Mouse (Mus musculus) liver, embryonic 15.5 days (tissue): ENCODE measurements around the gene Cd300lg. TPM values are rescaled to one million over a fixed set of nuclear protein-coding genes. Genes with fewer than 3 reads are reported as not detected.

Experiments used
- ATAC-seq: fragments of 200-750 bp; cut with Nextera tagmentation; 2 replicates; pipeline ENCODE4 v1.8.0; 2017; ENCODE audit warnings: moderate number of reproducible peaks, mild to moderate bottlenecking, moderate library complexity; ENCODE audit not compliant: insufficient read depth
- H3K27ac ChIP-seq: fragments of 300-500 bp; sonication (generic); replicated peaks from 2 replicates; pipeline ENCODE4 v1.5.1; 2015; ENCODE audit warnings: mild to moderate bottlenecking, inconsistent platforms
- H3K27me3 ChIP-seq: fragments of 300-500 bp; sonication (generic); 2 replicates; pipeline ENCODE4 v1.6.1; 2015; ENCODE audit warnings: mild to moderate bottlenecking, inconsistent platforms
- H3K36me3 ChIP-seq: fragments of 300-500 bp; sonication (generic); replicated peaks from 2 replicates; pipeline ENCODE4 v1.6.1; 2015; ENCODE audit warnings: moderate library complexity, mild to moderate bottlenecking, inconsistent platforms
- H3K4me1 ChIP-seq: fragments of 300-500 bp; sonication (generic); replicated peaks from 2 replicates; pipeline ENCODE4 v1.6.1; 2015; ENCODE audit warnings: inconsistent platforms
- H3K4me2 ChIP-seq: fragments of 300-500 bp; sonication (generic); 2 replicates; pipeline ENCODE4 v1.6.1; 2015; ENCODE audit warnings: moderate library complexity, mild to moderate bottlenecking, inconsistent platforms
- H3K4me3 ChIP-seq: fragments of 300-500 bp; sonication (generic); replicated peaks from 2 replicates; pipeline ENCODE4 v1.5.1; 2015; ENCODE audit warnings: mild to moderate bottlenecking, inconsistent platforms
- H3K9ac ChIP-seq: fragments of 300-500 bp; sonication (generic); 2 replicates; pipeline ENCODE4 v1.6.1; 2015; ENCODE audit warnings: moderate library complexity, mild to moderate bottlenecking, inconsistent platforms
- H3K9me3 ChIP-seq: fragments of 300-500 bp; sonication (generic); replicated peaks from 2 replicates; pipeline ENCODE4 v1.6.1; 2016; ENCODE audit warnings: inconsistent platforms
- WGBS: fragments of 180-500 bp; shearing (Covaris S2); methylation state at CpG from one replicate; pipeline ENCODE4 v1.1.7; 2015; ENCODE audit warnings: mixed read lengths; ENCODE audit not compliant: insufficient replicate concordance; 5-methylcytosine and 5-hydroxymethylcytosine counted together
- polyA plus RNA-seq: library from polyadenylated mRNA; unstranded; fragments of >200 nt; fragmentation: Nextera tagmentation; extraction: Ambion mirVana; gene quantifications from 2 replicates; pipeline ENCODE4 v1.2.1, GENCODE M21; 2015

The Cd300lg gene
- polyA plus RNA-seq, 1 experiment from 2014 or later: 0.69 TPM

DNA sequence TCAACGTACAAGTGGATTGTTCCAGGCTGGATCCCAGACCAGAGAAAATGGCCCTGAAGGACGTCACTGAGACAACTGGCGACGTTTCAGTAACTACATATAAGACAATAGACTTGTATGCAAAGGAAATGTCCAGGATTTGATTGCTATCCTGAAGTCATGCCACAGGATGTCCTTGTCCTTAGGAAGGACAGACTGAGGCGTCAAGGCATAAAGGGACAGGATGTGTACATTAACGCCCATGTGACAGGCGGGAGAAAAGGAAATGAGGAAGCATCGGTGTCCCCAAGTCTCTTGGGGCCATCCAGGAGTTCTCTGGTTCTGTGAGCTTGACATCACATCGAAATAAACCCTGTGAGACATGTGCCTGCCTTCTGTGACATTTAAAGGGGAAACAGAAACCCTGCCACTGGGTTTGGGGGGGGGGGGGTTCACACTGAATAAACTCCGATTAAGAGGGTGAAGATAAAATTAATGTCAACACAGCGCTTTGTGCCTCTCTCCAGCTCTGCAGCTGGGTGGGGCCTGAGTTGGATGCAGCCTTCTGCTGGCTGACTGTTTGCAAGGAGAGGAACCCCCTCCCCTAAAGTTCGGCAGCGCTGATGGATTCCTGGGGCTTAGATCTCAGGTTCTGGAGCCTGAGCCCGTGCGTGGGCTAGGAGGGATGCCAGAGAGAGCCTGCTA lies 32.2 kb upstream of the Cd300lg start:
- Histone ChIP-seq H3K36me3 (no peaks in the 10 kb centered on the region), H3K27me3 (no peaks in the 10 kb centered on the region), H3K9me3 (no peaks in the 10 kb centered on the region), H3K4me3 (no peak overlapping the region), H3K27ac (no peak overlapping the region), H3K9ac (no peak overlapping the region), H3K4me1 (no peaks in the 10 kb centered on the region), H3K4me2 (no peak overlapping the region)
- 49% methylated on average over 15 of the region's 15 CpGs for WGBS
- ATAC-seq: peak; percentile 42; the same call in 1 of the 2 replicates

DNA sequence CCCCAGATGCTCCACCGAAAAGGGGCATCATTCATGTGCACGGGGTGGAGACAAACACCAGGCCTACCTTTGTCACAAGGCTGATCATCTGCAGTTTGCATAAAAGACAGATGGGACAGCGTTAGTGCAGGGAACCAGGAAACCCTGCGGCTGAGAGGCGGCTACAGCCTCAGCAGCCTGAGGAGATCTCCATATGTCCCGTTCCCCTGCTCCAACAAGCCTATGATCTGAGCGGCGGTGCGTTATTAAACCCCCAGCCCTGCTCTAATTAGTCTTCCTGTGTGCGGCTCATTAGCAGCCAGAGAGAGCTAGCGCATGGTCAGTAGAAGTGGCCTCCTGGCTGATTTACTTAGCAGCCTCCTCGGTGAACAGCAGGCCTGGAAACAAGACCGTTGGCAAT lies 31.2 kb upstream of the Cd300lg start:
- no peak overlapping the region for H3K9ac ChIP-seq
- no peaks in the 10 kb centered on the region for H3K4me1 ChIP-seq
- H3K27me3 ChIP-seq: no peaks in the 10 kb centered on the region
- H3K4me3 ChIP-seq: no peak overlapping the region
- H3K27ac ChIP-seq: no peak overlapping the region
- no peaks in the 10 kb centered on the region for H3K36me3 ChIP-seq
- H3K9me3 ChIP-seq: no peaks in the 10 kb centered on the region
- 79% methylated on average over 13 of the region's 13 CpGs for WGBS
- no peak overlapping the region for H3K4me2 ChIP-seq
- no peak for ATAC-seq

DNA sequence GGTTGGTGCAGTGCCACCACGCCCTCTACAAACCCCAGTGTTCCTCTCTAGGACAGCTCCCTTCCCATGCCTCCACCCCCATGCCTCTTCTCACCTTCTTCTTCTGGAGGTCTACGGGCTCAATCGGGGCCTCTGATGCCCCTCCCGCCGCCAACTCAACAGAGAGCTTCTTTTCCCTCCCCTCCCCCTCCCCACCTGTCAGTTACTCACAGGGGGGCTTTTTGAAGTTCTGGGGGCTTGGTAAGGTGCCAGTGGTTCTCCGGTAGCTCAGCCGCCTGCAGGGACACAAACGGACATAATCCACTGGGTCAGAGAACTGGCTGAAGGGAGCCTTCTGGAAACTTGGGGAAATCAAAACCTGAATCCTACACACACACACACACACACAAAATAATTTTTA lies 29.8 kb upstream of the Cd300lg start:
- H3K27ac ChIP-seq: no peak overlapping the region
- H3K27me3 ChIP-seq: no peaks in the 10 kb centered on the region
- H3K4me2 ChIP-seq: no peak overlapping the region
- H3K9me3 ChIP-seq: no peaks in the 10 kb centered on the region
- 63% methylated on average over 8 of the region's 8 CpGs for WGBS
- no peaks in the 10 kb centered on the region for H3K36me3 ChIP-seq
- no peak overlapping the region for H3K4me3 ChIP-seq
- no peak overlapping the region for H3K9ac ChIP-seq
- no peak for ATAC-seq
- H3K4me1 ChIP-seq: no peaks in the 10 kb centered on the region

DNA sequence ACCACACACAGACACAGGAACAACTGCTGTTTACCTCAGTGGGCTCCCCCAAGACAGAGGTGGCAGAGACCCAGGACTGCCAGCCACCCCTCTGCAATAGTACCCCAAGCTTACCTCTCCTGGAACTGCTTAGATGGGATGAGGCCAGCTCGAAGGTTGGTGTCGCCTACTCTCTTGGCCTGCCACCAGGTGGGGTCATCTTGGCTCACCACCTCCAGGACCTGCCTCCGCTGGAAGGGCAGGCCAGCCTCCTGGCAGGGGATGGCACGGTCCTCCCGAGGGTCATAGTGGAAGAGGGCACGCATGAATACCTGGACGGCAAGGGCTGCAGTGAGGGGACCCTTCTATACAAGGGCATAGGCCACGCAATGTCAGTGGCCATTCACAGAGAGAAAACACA lies 28.1 kb upstream of the Cd300lg start:
- Histone ChIP-seq H3K36me3 (no peaks in the 10 kb centered on the region), H3K9ac (no peak overlapping the region), H3K4me2 (no peak overlapping the region), H3K9me3 (no peaks in the 10 kb centered on the region), H3K27ac (no peak overlapping the region), H3K4me1 (no peaks in the 10 kb centered on the region), H3K27me3 (no peaks in the 10 kb centered on the region), H3K4me3 (no peak overlapping the region)
- ATAC-seq: no peak
- WGBS: 65% methylated on average over 8 of the region's 8 CpGs

DNA sequence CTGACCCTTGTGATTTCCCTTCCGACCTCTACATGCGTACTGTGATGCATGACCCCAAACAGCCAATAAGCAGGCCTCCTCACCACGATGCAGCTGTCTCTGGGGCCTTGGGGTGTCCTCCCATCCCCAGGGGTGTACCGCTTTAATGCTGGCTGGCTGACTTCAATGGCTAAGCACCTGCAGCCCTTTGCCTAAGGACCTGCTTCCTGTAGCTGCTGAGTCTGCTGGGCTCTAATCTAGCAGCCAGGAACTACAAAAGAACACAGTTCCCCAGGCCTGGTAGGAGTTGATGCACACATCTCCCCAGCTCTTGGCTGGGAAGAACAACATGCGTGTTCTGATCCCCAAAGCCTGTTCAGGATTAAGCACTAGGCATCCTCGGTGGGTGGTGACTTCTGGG lies 25.8 kb upstream of the Cd300lg start:
- ATAC-seq: no peak
- WGBS: 54% methylated on average over 6 of the region's 6 CpGs
- no peaks in the 10 kb centered on the region for H3K36me3 ChIP-seq

DNA sequence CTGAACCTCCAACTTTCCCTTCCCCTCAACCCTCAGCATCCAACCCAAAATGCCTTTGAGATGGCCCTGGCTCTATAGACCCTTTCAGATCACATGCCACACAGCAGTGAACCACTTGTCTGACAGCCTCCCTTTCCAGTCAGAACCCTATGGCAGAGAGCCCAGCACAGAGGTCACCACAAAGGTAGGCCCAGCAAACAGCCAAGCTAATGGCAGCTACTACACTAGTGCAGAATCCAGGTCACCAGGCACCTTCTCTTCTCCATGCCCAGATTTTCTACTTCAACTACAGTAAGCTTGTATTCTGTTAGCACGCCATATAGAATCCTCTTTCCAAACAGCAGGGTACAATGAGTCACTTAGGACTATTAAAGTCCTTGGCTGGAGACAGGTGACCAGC lies 25.2 kb upstream of the Cd300lg start:
- H3K27ac ChIP-seq: no peak overlapping the region
- H3K9me3 ChIP-seq: no peaks in the 10 kb centered on the region
- H3K36me3 ChIP-seq: no peaks in the 10 kb centered on the region
- H3K4me1 ChIP-seq: no peaks in the 10 kb centered on the region
- H3K4me2 ChIP-seq: no peak overlapping the region
- H3K9ac ChIP-seq: no peak overlapping the region
- no peak overlapping the region for H3K4me3 ChIP-seq
- 71% methylated on average over 1 of the region's 1 CpGs for WGBS
- ATAC-seq: no peak
- no peaks in the 10 kb centered on the region; the same call in 1 of the 2 replicates for H3K27me3 ChIP-seq

More for the DNA sequence above, 25.8 kb upstream of the Cd300lg start:
- no peaks in the 10 kb centered on the region for H3K4me1 ChIP-seq
- no peak overlapping the region for H3K9ac ChIP-seq
- no peak overlapping the region for H3K4me2 ChIP-seq
- no peak overlapping the region for H3K27ac ChIP-seq
- no peak overlapping the region for H3K4me3 ChIP-seq
- H3K27me3 ChIP-seq: no peaks in the 10 kb centered on the region; the same call in 1 of the 2 replicates
- H3K9me3 ChIP-seq: no peaks in the 10 kb centered on the region

DNA sequence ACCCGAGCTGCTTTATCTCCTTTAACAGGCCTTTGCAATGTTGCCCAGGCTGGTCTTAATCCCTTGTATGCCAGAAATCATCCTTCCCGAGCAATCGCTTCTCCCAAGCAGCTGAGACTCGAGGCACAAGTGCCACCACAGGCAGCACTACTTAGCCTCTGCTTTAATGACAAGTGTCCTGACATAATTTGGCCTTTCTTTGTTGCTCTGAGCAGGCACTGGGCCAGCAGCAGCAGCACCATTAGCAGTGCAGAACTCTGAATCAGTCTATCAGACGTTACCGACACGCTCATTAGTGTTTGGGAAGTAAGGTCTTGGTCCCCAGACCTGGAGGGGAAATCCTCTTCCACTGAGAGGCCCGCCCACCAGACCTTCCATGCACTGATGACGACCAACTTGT lies 21.6 kb upstream of the Cd300lg start:
- ATAC-seq: no peak
- Histone ChIP-seq H3K4me2 (no peak overlapping the region), H3K27ac (no peak overlapping the region), H3K36me3 (no peaks in the 10 kb centered on the region), H3K9me3 (no peaks in the 10 kb centered on the region), H3K9ac (no peak overlapping the region), H3K4me1 (no peaks in the 10 kb centered on the region), H3K4me3 (no peak overlapping the region), H3K27me3 (peaks cover 29% of the 10 kb centered on the region)
- 60% methylated on average over 9 of the region's 9 CpGs for WGBS

DNA sequence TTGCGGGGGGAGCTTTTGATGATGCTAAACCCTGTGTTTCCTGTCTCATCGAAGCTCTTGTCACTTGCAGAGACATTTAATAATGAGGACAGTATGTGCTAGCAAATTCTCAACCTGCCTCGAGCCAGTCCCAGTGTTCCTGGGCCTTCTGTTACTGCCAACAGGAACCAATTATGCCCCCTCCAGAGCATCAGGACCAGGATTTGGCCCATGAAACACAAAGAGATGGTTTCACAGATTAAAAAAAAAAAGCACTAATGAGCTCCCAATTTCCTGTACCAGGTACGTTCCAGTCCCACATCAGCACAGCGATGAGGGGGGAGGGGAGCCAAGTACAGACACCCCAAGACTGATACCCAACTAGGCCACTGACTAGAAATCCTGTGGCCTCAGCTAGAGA lies 20.1 kb upstream of the Cd300lg start:
- Histone ChIP-seq H3K9ac (no peak overlapping the region), H3K4me2 (no peak overlapping the region), H3K27me3 (peaks cover 43% of the 10 kb centered on the region), H3K9me3 (no peaks in the 10 kb centered on the region), H3K27ac (no peak overlapping the region), H3K4me3 (no peak overlapping the region), H3K36me3 (no peaks in the 10 kb centered on the region), H3K4me1 (peaks cover 2% of the 10 kb centered on the region)
- WGBS: 63% methylated on average over 5 of the region's 5 CpGs
- ATAC-seq: no peak

DNA sequence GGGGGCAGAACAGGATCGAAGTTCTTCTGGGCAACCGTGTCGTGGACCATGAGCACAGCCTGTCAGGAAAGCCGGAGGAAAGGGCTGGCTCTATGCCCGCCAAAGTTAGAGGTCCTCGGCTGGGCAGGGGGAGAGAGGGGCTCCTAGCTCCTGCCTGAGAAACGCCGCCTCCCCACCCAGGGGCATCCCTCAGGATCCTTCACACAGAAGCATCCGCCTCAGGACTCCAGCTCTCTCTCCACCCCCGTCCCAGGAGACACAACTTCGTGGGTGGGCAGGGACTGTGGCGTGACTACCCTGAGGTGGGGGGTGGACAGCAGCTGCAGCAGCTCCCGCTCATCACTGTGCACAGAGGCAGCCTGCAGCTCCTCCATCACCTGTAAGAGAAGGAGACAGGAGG lies 17.9 kb upstream of the Cd300lg start:
- Histone ChIP-seq H3K9me3 (no peaks in the 10 kb centered on the region), H3K27me3 (peaks cover 65% of the 10 kb centered on the region)
- WGBS: 72% methylated on average over 13 of the region's 13 CpGs

DNA sequence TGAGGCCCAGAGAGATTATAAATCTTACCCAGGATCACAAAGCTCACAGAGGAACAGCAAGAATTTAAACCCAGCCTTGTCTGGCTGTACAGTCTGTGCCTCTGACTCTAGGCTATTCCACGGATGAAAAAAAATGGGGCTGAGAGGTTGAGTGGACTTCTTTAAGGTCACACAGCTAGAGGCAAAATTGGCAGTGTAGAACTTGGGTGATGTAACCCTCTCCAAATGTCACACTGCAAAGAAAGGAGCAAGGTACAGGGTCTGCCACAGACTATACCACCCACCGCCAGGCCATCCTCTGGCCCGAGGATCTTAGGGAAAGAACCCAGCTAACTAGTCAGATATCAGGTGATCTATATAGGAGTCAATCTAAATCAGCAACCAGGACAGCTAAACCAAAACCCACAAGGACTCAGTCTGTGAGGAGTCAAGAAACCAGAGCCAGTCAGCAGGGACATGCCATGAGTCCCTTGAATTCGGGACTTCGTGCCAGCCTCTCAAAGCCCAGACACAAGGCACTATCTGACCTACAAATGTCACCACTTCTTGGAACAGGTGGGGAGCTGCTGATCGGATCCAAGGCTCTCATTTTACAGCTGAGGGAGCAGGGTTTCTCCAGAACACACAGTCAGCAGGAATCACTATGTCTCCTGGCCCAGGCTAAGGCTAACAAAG lies 17.1 kb upstream of the Cd300lg start:
- Histone ChIP-seq H3K9me3 (no peaks in the 10 kb centered on the region), H3K4me3 (no peak overlapping the region), H3K9ac (no peak overlapping the region), H3K4me1 (peaks cover 21% of the 10 kb centered on the region), H3K36me3 (no peaks in the 10 kb centered on the region), H3K27me3 (peaks cover 72% of the 10 kb centered on the region), H3K4me2 (no peak overlapping the region), H3K27ac (no peak overlapping the region)
- ATAC-seq: no peak
- WGBS: 72% methylated on average over 6 of the region's 6 CpGs

More for the DNA sequence above, 17.9 kb upstream of the Cd300lg start:
- no peak overlapping the region for H3K27ac ChIP-seq
- no peak for ATAC-seq
- H3K9ac ChIP-seq: no peak overlapping the region
- no peaks in the 10 kb centered on the region for H3K36me3 ChIP-seq
- H3K4me2 ChIP-seq: no peak overlapping the region
- no peak overlapping the region for H3K4me3 ChIP-seq
- peaks cover 17% of the 10 kb centered on the region for H3K4me1 ChIP-seq

DNA sequence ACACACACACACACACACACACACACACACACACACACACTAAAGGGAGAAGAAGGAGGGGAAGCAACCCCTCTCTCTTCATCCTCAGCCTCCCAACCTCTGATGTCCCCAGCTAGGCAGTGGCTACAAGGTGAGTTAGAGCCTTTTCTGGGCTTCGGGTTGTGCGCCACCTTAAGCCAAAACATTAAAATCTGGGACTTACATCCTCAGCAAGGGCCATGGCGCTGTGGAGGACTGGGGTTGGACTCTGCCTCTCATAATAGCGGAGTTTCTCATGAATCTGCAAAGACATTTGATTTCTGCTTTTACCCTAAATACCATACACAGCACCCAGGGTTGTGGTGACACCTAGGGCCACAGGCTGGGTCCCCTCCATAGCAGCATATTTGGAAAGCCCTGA lies 16.4 kb upstream of the Cd300lg start:
- WGBS: 59% methylated on average over 4 of the region's 4 CpGs
- peaks cover 77% of the 10 kb centered on the region for H3K27me3 ChIP-seq
- no peak for ATAC-seq

More for the DNA sequence above, 16.4 kb upstream of the Cd300lg start:
- Histone ChIP-seq H3K4me1 (peaks cover 25% of the 10 kb centered on the region), H3K4me3 (no peak overlapping the region), H3K9ac (no peak overlapping the region), H3K36me3 (no peaks in the 10 kb centered on the region), H3K27ac (no peak overlapping the region), H3K4me2 (no peak overlapping the region), H3K9me3 (no peaks in the 10 kb centered on the region)
